Mouse (Mus musculus): ENCODE data around the gene Zfp423. TPM values are rescaled to one million over a fixed set of nuclear protein-coding genes. Genes with fewer than 3 reads are reported as not detected.

Zfp423 gene
- total and polyA plus RNA-seq, 3 experiments, result not detected

DNA sequence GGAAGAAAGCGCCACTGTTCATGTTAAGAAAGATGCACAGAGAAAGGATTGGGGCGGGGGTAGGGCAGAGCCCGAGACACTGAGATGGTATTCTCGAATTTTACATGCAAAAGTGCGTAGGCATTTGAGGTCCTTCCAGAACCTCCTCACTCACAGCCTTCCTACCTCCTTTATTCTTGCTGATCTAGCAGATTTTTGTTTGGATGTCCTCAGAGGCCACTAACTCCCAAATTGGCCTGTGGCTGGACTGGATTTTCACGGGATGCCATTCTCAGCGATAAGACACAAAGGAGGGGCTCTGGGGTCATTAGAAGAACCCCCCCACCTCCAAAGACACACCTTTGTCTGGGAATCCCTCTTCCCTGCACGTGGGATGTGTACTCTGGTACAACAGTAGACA lies 25.6 kb downstream of the Zfp423 start:
- Histone ChIP-seq H3K27ac (ENCODE audit: control insufficient read depth, low read depth, low read length) (no peak overlapping the region), H3K9me3 (replicated peaks; ENCODE audit: insufficient read depth, low read length) (no peaks in the 10 kb centered on the region), H3K36me3 (ENCODE audit: control insufficient read depth in 1 of 2, insufficient read depth in 2 of 2, low read length in 2 of 2) (no peaks in the 10 kb centered on the region), H3K9ac (ENCODE audit: control insufficient read depth, low read depth, low read length, poor library complexity, severe bottlenecking) (no peak overlapping the region), H3K27me3 (ENCODE audit: control insufficient read depth in 1 of 2, insufficient read depth in 2 of 2, low read length in 2 of 2) (no peaks in the 10 kb centered on the region), H3K79me2 (ENCODE audit: control insufficient read depth, insufficient read depth, low read length, poor library complexity) (no peaks in the 10 kb centered on the region), H3K4me3 (ENCODE audit: control insufficient read depth in 1 of 2, insufficient read depth in 1 of 2, low read depth in 2 of 2, low read length in 2 of 2) (no peak overlapping the region), H3K4me1 (ENCODE audit: control insufficient read depth in 1 of 2, insufficient read depth in 2 of 2, low read length in 2 of 2) (no peaks in the 10 kb centered on the region)
- TF ChIP-seq NELFE (IDR thresholded peaks at IDR 0.05; ENCODE audit: low read depth, low read length), result no peak
- TF ChIP-seq SMC3 (IDR thresholded peaks at IDR 0.05; ENCODE audit: low read depth, low read length), result no peak
- no peak for DNase-seq (ENCODE audit: low read depth, low spot score)

DNA sequence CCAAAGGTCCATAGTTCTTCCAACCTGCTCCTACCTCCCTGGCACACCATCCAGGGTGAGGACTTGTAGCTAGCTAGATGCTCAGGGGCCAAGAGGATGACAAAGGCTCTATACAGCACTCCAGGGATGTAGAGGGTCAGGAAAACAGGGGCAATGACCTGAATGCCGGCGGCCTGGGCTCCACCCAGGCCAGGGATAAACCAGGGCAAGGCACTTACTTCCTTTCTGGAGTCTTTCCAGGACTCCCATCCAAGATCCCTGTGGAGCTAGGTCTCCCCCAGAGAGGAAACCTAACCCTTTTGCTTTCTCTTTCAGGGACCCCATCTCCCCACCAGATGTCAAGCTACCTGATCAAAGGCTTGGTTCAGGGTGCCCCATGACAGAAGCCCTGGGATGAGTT lies 30.5 kb downstream of the Zfp423 start:
- no peaks in the 10 kb centered on the region for H3K9me3 ChIP-seq (replicated peaks; ENCODE audit: insufficient read depth, low read length)
- no peaks in the 10 kb centered on the region for H3K79me2 ChIP-seq (ENCODE audit: control insufficient read depth, insufficient read depth, low read length, poor library complexity)
- TF ChIP-seq CHD2 (IDR thresholded peaks at IDR 0.05; ENCODE audit: low read length) (no peak), HCFC1 (IDR thresholded peaks at IDR 0.05; ENCODE audit: low read depth, low read length) (no peak)
- H3K4me1 ChIP-seq (ENCODE audit: control insufficient read depth in 1 of 2, insufficient read depth in 2 of 2, low read length in 2 of 2), result no peaks in the 10 kb centered on the region
- H3K27ac ChIP-seq (ENCODE audit: control insufficient read depth, low read depth, low read length), result no peak overlapping the region
- H3K27me3 ChIP-seq (ENCODE audit: control insufficient read depth in 1 of 2, insufficient read depth in 2 of 2, low read length in 2 of 2), result no peaks in the 10 kb centered on the region
- H3K36me3 ChIP-seq (ENCODE audit: control insufficient read depth in 1 of 2, insufficient read depth in 2 of 2, low read length in 2 of 2), result no peaks in the 10 kb centered on the region
- no peak overlapping the region for H3K4me3 ChIP-seq (ENCODE audit: control insufficient read depth in 1 of 2, insufficient read depth in 1 of 2, low read depth in 2 of 2, low read length in 2 of 2)
- H3K9ac ChIP-seq (ENCODE audit: control insufficient read depth, low read depth, low read length, poor library complexity, severe bottlenecking), result no peak overlapping the region
- no peak for DNase-seq (ENCODE audit: low read depth, low spot score)

DNA sequence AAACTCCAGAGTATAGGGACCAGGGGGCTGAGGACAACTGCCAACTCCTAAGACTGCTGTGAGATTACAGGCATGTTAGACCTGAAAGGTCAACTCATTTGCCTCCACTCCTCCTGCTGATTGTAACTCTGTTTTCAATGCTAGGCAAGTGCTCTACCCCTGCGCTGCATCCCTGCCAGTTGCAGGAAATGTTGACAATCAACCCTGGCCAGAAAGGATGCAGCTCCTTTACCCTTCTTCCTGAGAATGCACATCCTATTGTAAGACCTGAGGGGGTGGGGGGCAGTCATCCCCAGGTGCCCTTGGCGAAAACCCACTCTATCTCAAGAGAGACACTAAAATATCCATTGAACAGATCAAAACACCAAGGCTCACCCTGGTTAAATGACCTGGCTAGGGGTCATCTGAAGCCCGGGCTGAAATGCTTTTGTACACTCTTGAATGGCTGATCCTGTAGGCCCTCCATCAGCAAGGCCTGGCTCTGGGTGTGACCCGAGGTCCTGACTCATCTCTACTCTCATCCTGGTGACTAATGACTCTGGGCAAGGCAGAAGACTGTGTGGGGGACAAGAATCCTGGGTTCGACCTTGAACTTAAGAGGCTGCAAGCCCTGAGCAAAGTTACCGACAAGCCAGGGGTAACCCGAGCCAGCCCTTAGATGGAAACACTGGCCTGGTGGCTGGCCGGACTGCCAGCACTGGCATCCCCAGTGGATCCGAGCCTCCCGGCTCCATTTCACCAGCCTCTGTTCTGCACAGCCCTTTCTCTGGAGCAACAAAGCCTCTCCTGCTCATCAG lies 32.2 kb downstream of the Zfp423 start:
- DNase-seq (ENCODE audit: low read depth, low spot score), result no peak
- TF ChIP-seq POLR2AphosphoS2 (IDR thresholded peaks at IDR 0.05; ENCODE audit: low read length), result no peak
- H3K79me2 ChIP-seq (ENCODE audit: control insufficient read depth, insufficient read depth, low read length, poor library complexity), result no peaks in the 10 kb centered on the region
- H3K36me3 ChIP-seq (ENCODE audit: control insufficient read depth in 1 of 2, insufficient read depth in 2 of 2, low read length in 2 of 2), result no peaks in the 10 kb centered on the region
- no peak overlapping the region for H3K4me3 ChIP-seq (ENCODE audit: control insufficient read depth in 1 of 2, insufficient read depth in 1 of 2, low read depth in 2 of 2, low read length in 2 of 2)
- H3K27ac ChIP-seq (ENCODE audit: control insufficient read depth, low read depth, low read length), result no peak overlapping the region
- no peaks in the 10 kb centered on the region for H3K4me1 ChIP-seq (ENCODE audit: control insufficient read depth in 1 of 2, insufficient read depth in 2 of 2, low read length in 2 of 2)
- H3K27me3 ChIP-seq (ENCODE audit: control insufficient read depth in 1 of 2, insufficient read depth in 2 of 2, low read length in 2 of 2), result no peaks in the 10 kb centered on the region
- H3K9ac ChIP-seq (ENCODE audit: control insufficient read depth, low read depth, low read length, poor library complexity, severe bottlenecking), result no peak overlapping the region
- no peaks in the 10 kb centered on the region for H3K9me3 ChIP-seq (replicated peaks; ENCODE audit: insufficient read depth, low read length)

DNA sequence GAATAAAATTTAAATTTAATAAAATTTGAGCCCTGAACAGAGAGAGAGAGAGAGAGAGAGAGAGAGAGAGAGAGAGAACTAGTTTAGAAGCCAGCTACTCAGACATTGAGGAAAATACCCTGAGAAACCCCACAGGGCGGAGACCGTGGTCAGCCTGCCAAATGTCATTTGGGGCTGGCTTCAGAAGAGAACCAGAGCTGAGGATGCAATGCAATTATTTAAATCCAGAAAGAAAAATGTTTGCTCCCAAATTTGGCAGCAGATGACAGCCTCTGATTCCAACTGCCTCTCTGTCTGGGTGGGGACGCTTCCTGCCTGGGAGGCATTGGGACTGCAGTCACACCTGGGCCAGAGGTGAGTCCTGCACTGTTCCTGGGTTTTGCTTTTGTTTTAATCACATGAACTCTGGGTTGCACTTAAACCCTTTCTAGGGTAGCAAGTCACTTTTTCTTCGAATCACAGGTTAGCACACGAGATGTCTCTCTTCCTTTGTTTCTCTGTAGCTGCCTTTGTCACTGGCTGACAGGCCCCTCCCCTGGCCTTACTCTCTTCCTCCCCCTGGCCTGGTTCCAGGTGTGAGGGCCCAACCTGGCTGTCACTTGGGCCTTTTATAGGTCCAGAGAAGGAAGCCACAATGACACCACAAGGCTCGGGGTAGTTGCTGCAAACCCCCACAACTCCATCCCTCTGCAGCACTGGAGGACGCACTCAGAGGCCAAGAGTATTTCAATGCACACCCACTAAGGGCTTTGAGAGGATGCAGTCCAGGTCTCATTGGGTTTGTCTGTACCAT lies 33.1 kb downstream of the Zfp423 start:
- TF ChIP-seq CTCF (IDR thresholded peaks at IDR 0.05 in 2 of 3, conservative IDR thresholded peaks at IDR 0.05 in 1 of 3; ENCODE audit: control insufficient read depth in 1 of 3, insufficient read depth in 1 of 3, low read depth in 2 of 3, low read length in 3 of 3, poor library complexity in 1 of 3, severe bottlenecking in 1 of 3), result no peak
- TF ChIP-seq POLR2AphosphoS5 (IDR thresholded peaks at IDR 0.05; ENCODE audit: borderline replicate concordance, low read depth, low read length), result no peak
- no peak for TF ChIP-seq MAX (IDR thresholded peaks at IDR 0.05; ENCODE audit: low read length)
- no peak for TF ChIP-seq MYC (IDR thresholded peaks at IDR 0.05; ENCODE audit: low read depth, low read length)
- no peak for TF ChIP-seq CHD2 (IDR thresholded peaks at IDR 0.05; ENCODE audit: low read length)
- no peak for TF ChIP-seq POLR2A (IDR thresholded peaks at IDR 0.05; ENCODE audit: control insufficient read depth in 1 of 2, insufficient read depth in 1 of 2, low read depth in 1 of 2, low read length in 2 of 2, poor library complexity in 1 of 2)
- Histone ChIP-seq H3K27ac (ENCODE audit: control insufficient read depth, low read depth, low read length) (no peak overlapping the region), H3K27me3 (ENCODE audit: control insufficient read depth in 1 of 2, insufficient read depth in 2 of 2, low read length in 2 of 2) (no peaks in the 10 kb centered on the region), H3K4me3 (ENCODE audit: control insufficient read depth in 1 of 2, insufficient read depth in 1 of 2, low read depth in 2 of 2, low read length in 2 of 2) (no peak overlapping the region), H3K9me3 (replicated peaks; ENCODE audit: insufficient read depth, low read length) (no peaks in the 10 kb centered on the region), H3K79me2 (ENCODE audit: control insufficient read depth, insufficient read depth, low read length, poor library complexity) (no peaks in the 10 kb centered on the region), H3K4me1 (ENCODE audit: control insufficient read depth in 1 of 2, insufficient read depth in 2 of 2, low read length in 2 of 2) (no peaks in the 10 kb centered on the region), H3K9ac (ENCODE audit: control insufficient read depth, low read depth, low read length, poor library complexity, severe bottlenecking) (no peak overlapping the region), H3K36me3 (ENCODE audit: control insufficient read depth in 1 of 2, insufficient read depth in 2 of 2, low read length in 2 of 2) (no peaks in the 10 kb centered on the region)
- DNase-seq (ENCODE audit: low read depth, low spot score), result no peak
